Mouse (Mus musculus) liver, adult (tissue): ENCODE data around the gene Gm8332.
"Not testable (repeated sequence)": the region's sequence is repeated elsewhere in the genome, so short reads cannot be mapped to it uniquely, and the experiment has no call there.

ENCODE experiments used
- GATA4 ChIP-seq: IDR thresholded peaks from 2 replicates; pipeline ENCODE4 v1.6.1; 2014; ENCODE audit warnings: mild to moderate bottlenecking, low read length; ENCODE audit not compliant: insufficient replicate concordance

Gm8332 gene

DNA sequence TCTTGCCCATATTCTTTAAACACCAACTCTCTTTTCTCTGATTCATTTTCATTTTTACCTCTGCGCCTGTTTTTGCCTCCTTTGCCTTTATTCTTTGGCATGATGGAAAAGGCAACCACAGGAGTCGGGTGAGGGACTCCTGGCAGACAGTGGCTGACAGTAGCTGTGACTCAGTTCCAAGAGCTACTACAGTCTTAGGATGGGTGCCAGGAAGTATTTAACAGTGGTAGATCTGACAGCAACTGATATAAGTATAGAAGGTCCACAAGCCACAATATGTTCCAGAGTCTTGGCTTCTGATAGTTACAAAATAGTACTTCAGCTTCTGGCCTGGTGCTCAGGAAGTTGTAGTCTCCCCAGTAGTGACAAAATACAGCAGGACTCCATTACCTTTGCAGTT lies at the start of gene Gm8332:
Gene Gm8332, minus strand, starts transcription at position 101 of the 400 bp plus-strand sequence.
- not testable (repeated sequence) for TF ChIP-seq GATA4

DNA sequence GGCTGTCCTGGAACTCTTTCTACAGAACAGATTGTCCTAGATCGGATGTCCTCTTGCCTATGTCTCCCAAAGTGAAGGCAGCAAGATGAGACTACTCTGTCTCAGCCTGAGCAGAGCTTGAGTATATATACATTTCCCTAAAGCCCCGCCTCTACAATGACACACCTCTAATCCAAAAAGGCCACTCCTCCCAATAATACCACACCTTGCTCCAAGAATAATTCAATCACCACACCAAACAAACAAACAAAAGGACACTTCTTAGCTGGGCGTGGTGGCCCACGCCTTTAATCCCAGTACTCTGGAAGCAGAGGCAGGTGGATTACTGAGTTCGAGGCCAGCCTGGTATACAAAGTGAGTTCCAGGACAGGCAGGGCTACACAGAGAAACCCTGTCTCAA lies 24.5 kb upstream of the Gm8332 start, which contains the start of gene Gm5662:
Gene Gm5662, minus strand, starts transcription at position 101 of the 400 bp plus-strand sequence.
- not testable (repeated sequence) for TF ChIP-seq GATA4

DNA sequence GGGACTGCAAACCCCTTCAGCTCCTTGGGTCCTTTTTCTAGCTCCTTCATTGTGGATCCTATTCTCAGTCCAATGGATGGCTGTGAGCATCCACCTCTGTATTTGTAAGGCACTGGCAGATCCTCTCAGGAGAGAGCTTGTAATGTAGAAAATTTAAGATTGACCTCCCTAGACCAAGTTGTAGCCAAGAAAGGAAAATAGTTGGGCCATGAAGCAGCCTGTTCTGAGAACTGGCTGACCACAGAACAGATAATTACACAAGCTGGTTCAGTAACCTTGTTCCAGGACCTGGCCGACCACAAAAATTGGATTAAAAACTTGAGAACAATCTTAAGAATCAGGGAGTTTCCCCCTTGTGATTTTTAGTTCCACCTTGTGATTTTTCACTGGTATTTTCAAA lies 7.3 kb upstream of the Gm8332 start:
- TF ChIP-seq GATA4, result no peak

DNA sequence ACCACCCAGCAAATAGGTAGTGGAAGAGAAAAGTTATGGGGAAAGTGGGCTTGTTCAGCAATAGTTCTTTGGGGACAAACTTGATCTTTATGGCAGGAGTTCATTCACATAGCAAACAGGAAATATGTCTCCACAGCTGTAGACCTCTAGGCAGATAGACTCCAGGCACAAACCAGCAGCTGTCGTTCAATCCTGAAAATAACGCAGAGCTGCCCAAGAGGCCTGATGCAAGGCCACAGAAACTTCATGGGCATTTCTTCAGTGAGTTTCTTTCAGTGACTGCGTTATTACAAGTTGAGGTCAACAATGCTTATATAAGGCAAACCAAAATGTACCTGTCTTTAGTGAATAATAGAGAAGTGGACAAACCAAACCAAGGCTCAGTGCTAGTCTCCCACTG lies 30.5 kb downstream of the Gm8332 start:
- TF ChIP-seq GATA4, result no peak

DNA sequence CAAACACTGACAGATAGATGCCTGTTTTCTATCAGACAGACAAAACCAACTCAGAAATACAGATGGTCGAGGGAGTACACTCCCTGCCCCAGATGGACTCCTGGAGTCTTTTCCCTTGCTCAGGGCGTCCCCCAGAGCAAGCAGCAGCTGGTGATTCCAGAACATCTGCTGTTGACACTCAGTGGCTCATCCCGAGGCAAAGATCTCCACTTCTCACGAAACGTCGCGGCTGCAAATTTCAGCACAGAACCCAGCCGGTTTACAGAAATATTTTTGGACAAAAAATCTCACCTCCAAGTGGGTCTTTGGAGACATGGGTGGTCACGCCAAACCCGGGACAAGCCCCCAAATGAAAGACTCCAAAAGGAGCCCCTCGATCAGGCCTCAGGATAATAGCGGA lies 35.3 kb downstream of the Gm8332 start:
- TF ChIP-seq GATA4, result no peak

DNA sequence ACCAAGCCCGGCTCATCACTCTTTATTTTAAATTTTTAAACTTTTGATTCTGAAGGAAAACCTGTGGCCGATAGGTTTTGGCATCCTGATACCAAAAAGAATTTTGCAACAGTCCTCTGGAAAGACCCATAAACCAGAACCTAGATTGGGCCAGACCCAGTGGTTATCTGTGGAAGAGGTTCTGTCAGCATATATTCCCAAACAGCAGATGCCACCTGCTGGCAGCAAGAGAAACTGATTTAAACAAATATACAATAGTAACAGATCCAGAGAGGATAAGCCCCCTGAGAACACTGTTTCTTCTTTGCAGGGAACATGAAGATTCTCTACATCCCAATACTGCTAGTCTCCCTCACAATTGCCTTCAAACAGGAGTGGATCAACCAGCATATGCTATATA lies 47.0 kb downstream of the Gm8332 start:
- TF ChIP-seq GATA4, result no peak
